Mouse (Mus musculus): ENCODE results near the gene Arhgef25. TPM values are rescaled to one million over a fixed set of nuclear protein-coding genes. Genes with fewer than 3 reads are reported as not detected.

Arhgef25 gene
- polyA plus RNA-seq, 1 experiment: 10.4 TPM

GRCm38 (mm10) chr10:127173148-127174065 lies 16.5 kb downstream of the Arhgef25 start:
- H3K27me3 ChIP-seq (ENCODE audit: control insufficient read depth, insufficient read depth, low read length): peaks cover 18% of the 10 kb centered on the region
- H3K36me3 ChIP-seq (ENCODE audit: control insufficient read depth, insufficient read depth, low read length): peaks cover 42% of the 10 kb centered on the region
- TF ChIP-seq POLR2A (IDR thresholded peaks at IDR 0.05; ENCODE audit: low read depth, low read length): no peak
- H3K4me3 ChIP-seq (ENCODE audit: low read depth, low read length): no peak overlapping the region
- peaks cover 20% of the 10 kb centered on the region for H3K4me1 ChIP-seq (ENCODE audit: control insufficient read depth, insufficient read depth, insufficient read length, low read length)
- no peak overlapping the region for H3K27ac ChIP-seq (ENCODE audit: insufficient read depth, low read depth, low read length)
- WGBS: 60% methylated on average over 16 of the region's 16 CpGs

GRCm38 (mm10) chr10:127171631-127172200 lies 18.2 kb downstream of the Arhgef25 start:
- 85% methylated on average over 15 of the region's 15 CpGs for WGBS
- TF ChIP-seq CTCF (IDR thresholded peaks at IDR 0.05; ENCODE audit: extremely low read depth, insufficient read length, insufficient replicate concordance, low read depth, low read length) (no peak), POLR2A (IDR thresholded peaks at IDR 0.05; ENCODE audit: low read depth, low read length) (no peak)
- peaks cover 48% of the 10 kb centered on the region for H3K36me3 ChIP-seq (ENCODE audit: control insufficient read depth, insufficient read depth, low read length)
- peaks cover 14% of the 10 kb centered on the region for H3K4me1 ChIP-seq (ENCODE audit: control insufficient read depth, insufficient read depth, insufficient read length, low read length)
- H3K27ac ChIP-seq (ENCODE audit: insufficient read depth, low read depth, low read length): no peak overlapping the region
- no peak overlapping the region for H3K4me3 ChIP-seq (ENCODE audit: low read depth, low read length)
- H3K27me3 ChIP-seq (ENCODE audit: control insufficient read depth, insufficient read depth, low read length): peaks cover 5% of the 10 kb centered on the region; the same call in 1 of the 2 replicates

GRCm38 (mm10) chr10:127170837-127171272 lies 19.0 kb downstream of the Arhgef25 start:
- peak; percentile 94 for TF ChIP-seq CTCF (IDR thresholded peaks at IDR 0.05; ENCODE audit: extremely low read depth, insufficient read length, insufficient replicate concordance, low read depth, low read length)
- no peak for TF ChIP-seq POLR2A (IDR thresholded peaks at IDR 0.05; ENCODE audit: low read depth, low read length)
- peaks cover 14% of the 10 kb centered on the region for H3K4me1 ChIP-seq (ENCODE audit: control insufficient read depth, insufficient read depth, insufficient read length, low read length)
- no peaks in the 10 kb centered on the region for H3K27me3 ChIP-seq (ENCODE audit: control insufficient read depth, insufficient read depth, low read length)
- peak overlapping the region; percentile 45 for H3K4me3 ChIP-seq (ENCODE audit: low read depth, low read length)
- H3K27ac ChIP-seq (ENCODE audit: insufficient read depth, low read depth, low read length): no peak overlapping the region
- peaks cover 48% of the 10 kb centered on the region for H3K36me3 ChIP-seq (ENCODE audit: control insufficient read depth, insufficient read depth, low read length)
- 3% methylated on average over 29 of the region's 29 CpGs for WGBS

GRCm38 (mm10) chr10:127170002-127170401 lies 19.9 kb downstream of the Arhgef25 start:
- Histone ChIP-seq H3K4me1 (ENCODE audit: control insufficient read depth, insufficient read depth, insufficient read length, low read length) (peaks cover 14% of the 10 kb centered on the region), H3K4me3 (ENCODE audit: low read depth, low read length) (no peak overlapping the region), H3K27me3 (ENCODE audit: control insufficient read depth, insufficient read depth, low read length) (no peaks in the 10 kb centered on the region), H3K27ac (ENCODE audit: insufficient read depth, low read depth, low read length) (no peak overlapping the region), H3K36me3 (ENCODE audit: control insufficient read depth, insufficient read depth, low read length) (peaks cover 48% of the 10 kb centered on the region)
- 61% methylated on average over 22 of the region's 22 CpGs for WGBS
- TF ChIP-seq POLR2A (IDR thresholded peaks at IDR 0.05; ENCODE audit: low read depth, low read length): no peak
- no peak for TF ChIP-seq CTCF (IDR thresholded peaks at IDR 0.05; ENCODE audit: extremely low read depth, insufficient read length, insufficient replicate concordance, low read depth, low read length)

- WGBS: 11% methylated on average over 10 of the region's 10 CpGs
- Histone ChIP-seq H3K4me1 (ENCODE audit: control insufficient read depth, insufficient read depth, insufficient read length, low read length) (peaks cover 21% of the 10 kb centered on the region), H3K36me3 (ENCODE audit: control insufficient read depth, insufficient read depth, low read length) (peaks cover 44% of the 10 kb centered on the region), H3K4me3 (ENCODE audit: low read depth, low read length) (peak overlapping the region; percentile 76), H3K27me3 (ENCODE audit: control insufficient read depth, insufficient read depth, low read length) (no peaks in the 10 kb centered on the region), H3K27ac (ENCODE audit: insufficient read depth, low read depth, low read length) (peak overlapping the region; percentile 94)
- no peak for TF ChIP-seq POLR2A (IDR thresholded peaks at IDR 0.05; ENCODE audit: low read depth, low read length)
Measured at GRCm38 (mm10) chr10:127167614-127168192, 22.2 kb downstream of the Arhgef25 start.

- Histone ChIP-seq H3K4me3 (ENCODE audit: low read depth, low read length) (peak overlapping the region; percentile 76), H3K4me1 (ENCODE audit: control insufficient read depth, insufficient read depth, insufficient read length, low read length) (peaks cover 21% of the 10 kb centered on the region), H3K27ac (ENCODE audit: insufficient read depth, low read depth, low read length) (peak overlapping the region; percentile 94), H3K36me3 (ENCODE audit: control insufficient read depth, insufficient read depth, low read length) (peaks cover 40% of the 10 kb centered on the region), H3K27me3 (ENCODE audit: control insufficient read depth, insufficient read depth, low read length) (no peaks in the 10 kb centered on the region)
- WGBS: 15% methylated on average over 15 of the region's 15 CpGs
- 0 out of 2 replicates have a peak, but pooled peaks have one; percentile 26 for TF ChIP-seq POLR2A (IDR thresholded peaks at IDR 0.05; ENCODE audit: low read depth, low read length)
- no peak for TF ChIP-seq CTCF (IDR thresholded peaks at IDR 0.05; ENCODE audit: extremely low read depth, insufficient read length, insufficient replicate concordance, low read depth, low read length)
Measured at GRCm38 (mm10) chr10:127166771-127167613, 22.9 kb downstream of the Arhgef25 start.

Data from small intestine, adult 2 months (tissue).